Mouse (Mus musculus) midbrain, postnatal 0 days (tissue): ENCODE data around the gene Sf3b3. TPM values are rescaled to one million over a fixed set of nuclear protein-coding genes. Genes with fewer than 3 reads are reported as not detected.

Source experiments
- ATAC-seq: fragments of 200-750 bp; cut with Nextera tagmentation; 2 replicates; pipeline ENCODE4 v1.8.0; 2017; ENCODE audit warnings: moderate number of reproducible peaks, mild to moderate bottlenecking, moderate TSS enrichment, moderate library complexity; ENCODE audit not compliant: low FRiP score
- DNase-seq: peaks from one replicate; pipeline ENCODE4 v3.0.0-alpha.2; 2015; ENCODE audit warnings: low spot score
- H3K27ac ChIP-seq: fragments of 300-500 bp; sonication (generic); 2 replicates; pipeline ENCODE4 v1.5.1; 2014; ENCODE audit warnings: low read depth, mild to moderate bottlenecking, low read length, mixed read lengths
- H3K27me3 ChIP-seq: fragments of 300-500 bp; sonication (generic); 2 replicates; pipeline ENCODE4 v1.6.1; 2014; ENCODE audit warnings: low read length, control low read depth, mixed read lengths; ENCODE audit not compliant: insufficient read depth
- H3K36me3 ChIP-seq: fragments of 300-500 bp; sonication (generic); 2 replicates; pipeline ENCODE4 v1.6.1; 2014; ENCODE audit warnings: low read length, control low read depth, mixed read lengths; ENCODE audit not compliant: insufficient read depth
- H3K4me1 ChIP-seq: fragments of 300-500 bp; sonication (generic); 2 replicates; pipeline ENCODE4 v1.6.1; 2014; ENCODE audit warnings: mild to moderate bottlenecking, control low read depth, antibody characterized with exemption, low read length, mixed read lengths; ENCODE audit not compliant: insufficient read depth
- H3K4me2 ChIP-seq: fragments of 300-500 bp; sonication (generic); 2 replicates; pipeline ENCODE4 v1.6.1; 2014; ENCODE audit warnings: low read depth, mild to moderate bottlenecking, low read length, mixed read lengths; ENCODE audit not compliant: poor library complexity, severe bottlenecking
- H3K4me3 ChIP-seq: fragments of 300-500 bp; sonication (generic); 2 replicates; pipeline ENCODE4 v1.5.1; 2014; ENCODE audit warnings: low read depth, mild to moderate bottlenecking, low read length, moderate library complexity
- H3K9ac ChIP-seq: fragments of 300-500 bp; sonication (generic); replicated peaks from 2 replicates; pipeline ENCODE4 v1.6.1; 2014; ENCODE audit warnings: mild to moderate bottlenecking, low read length, moderate library complexity, mixed read lengths; ENCODE audit not compliant: poor library complexity, severe bottlenecking
- H3K9me3 ChIP-seq: fragments of 300-500 bp; sonication (generic); 2 replicates; pipeline ENCODE4 v1.6.1; 2016; ENCODE audit warnings: low read length, control low read depth
- CTCF ChIP-seq: IDR thresholded peaks from 2 replicates; pipeline ENCODE4 v1.5.1; 2016; ENCODE audit warnings: antibody characterized with exemption, mild to moderate bottlenecking
- WGBS: fragments of 180-500 bp; shearing (Covaris S2); extraction: QIAGEN DNeasy Blood & Tissue Kit; methylation state at CpG from one replicate; pipeline ENCODE4 v1.1.7; 2014; 5-methylcytosine and 5-hydroxymethylcytosine counted together
- polyA plus RNA-seq: library from polyadenylated mRNA; unstranded; fragments of >200 nt; fragmentation: Nextera tagmentation; extraction: Ambion mirVana; gene quantifications from 2 replicates; pipeline ENCODE4 v1.2.1, GENCODE M21; 2015
- total RNA-seq: library from RNA; depleted of rRNA; stranded (reverse); fragments of >200 nt; gene quantifications from 2 replicates; pipeline ENCODE4 v1.2.3, GENCODE M21; 2014

The Sf3b3 gene
- total and polyA plus RNA-seq, 2 experiments from 2014 or later, result 65.0 to 82.9 TPM

- no peak for ATAC-seq
- 10% methylated on average over 17 of the region's 17 CpGs for WGBS
These were observed 674 bp downstream of the Sf3b3 start for GRCm38 (mm10) chr8:110845821-110846404.

DNA sequence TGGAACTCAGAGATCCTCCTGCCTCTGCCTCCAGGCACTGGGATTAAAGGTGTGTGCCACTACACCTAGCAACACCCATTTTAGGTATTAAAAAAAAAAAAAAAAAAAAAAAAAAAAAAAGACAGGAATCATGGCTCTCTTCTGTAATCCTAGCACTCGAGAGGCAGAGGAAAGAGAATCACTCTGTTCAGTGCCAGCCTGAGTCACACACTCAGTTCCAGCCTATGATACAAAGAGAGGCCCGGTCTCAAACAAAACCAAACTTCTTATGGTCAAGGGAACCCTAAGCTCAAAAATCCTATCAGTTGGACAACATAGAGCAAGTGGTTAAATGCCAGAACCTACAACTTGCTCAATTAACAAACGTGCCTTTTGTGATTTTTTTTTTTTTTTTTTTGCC is 1.6 kb downstream of the Sf3b3 start:
- H3K27me3 ChIP-seq, result no peaks in the 10 kb centered on the region
- peaks cover 28% of the 10 kb centered on the region for H3K36me3 ChIP-seq
- H3K9me3 ChIP-seq, result no peaks in the 10 kb centered on the region
- H3K9ac ChIP-seq, result no peak overlapping the region
- DNase-seq (no peak), ATAC-seq (no peak)
- no peak overlapping the region for H3K4me2 ChIP-seq
- H3K4me3 ChIP-seq, result 0 out of 2 replicates have a peak overlapping the region, but pooled peaks have one; percentile 62
- no peak overlapping the region for H3K27ac ChIP-seq
- TF ChIP-seq CTCF, result no peak
- 74% methylated on average over 3 of the region's 3 CpGs for WGBS
- H3K4me1 ChIP-seq, result peaks cover 4% of the 10 kb centered on the region; the same call in 1 of the 2 replicates

More at GRCm38 (mm10) chr8:110845821-110846404, 674 bp downstream of the Sf3b3 start:
- peak overlapping the region; percentile 74 for H3K4me2 ChIP-seq
- no peak for TF ChIP-seq CTCF
- H3K27ac ChIP-seq, result peak overlapping the region; percentile 90
- peaks cover 4% of the 10 kb centered on the region; the same call in 1 of the 2 replicates for H3K4me1 ChIP-seq
- peak overlapping the region; percentile 62 for H3K4me3 ChIP-seq
- peaks cover 32% of the 10 kb centered on the region for H3K36me3 ChIP-seq
- no peaks in the 10 kb centered on the region for H3K9me3 ChIP-seq
- DNase-seq, result no peak
- H3K9ac ChIP-seq, result peak overlapping the region; percentile 77
- no peaks in the 10 kb centered on the region for H3K27me3 ChIP-seq

- no peak overlapping the region for H3K27ac ChIP-seq
- WGBS, result 88% methylated on average over 5 of the region's 5 CpGs
- H3K9me3 ChIP-seq, result no peaks in the 10 kb centered on the region
- no peaks in the 10 kb centered on the region for H3K27me3 ChIP-seq
- DNase-seq, result no peak
- H3K36me3 ChIP-seq, result peaks cover 36% of the 10 kb centered on the region
- peaks cover 4% of the 10 kb centered on the region; the same call in 1 of the 2 replicates for H3K4me1 ChIP-seq
- no peak overlapping the region for H3K4me2 ChIP-seq
- no peak overlapping the region for H3K9ac ChIP-seq
- no peak overlapping the region for H3K4me3 ChIP-seq
- no peak for ATAC-seq
- no peak for TF ChIP-seq CTCF
These were observed 3.4 kb downstream of the Sf3b3 start for GRCm38 (mm10) chr8:110843207-110843606.

DNA sequence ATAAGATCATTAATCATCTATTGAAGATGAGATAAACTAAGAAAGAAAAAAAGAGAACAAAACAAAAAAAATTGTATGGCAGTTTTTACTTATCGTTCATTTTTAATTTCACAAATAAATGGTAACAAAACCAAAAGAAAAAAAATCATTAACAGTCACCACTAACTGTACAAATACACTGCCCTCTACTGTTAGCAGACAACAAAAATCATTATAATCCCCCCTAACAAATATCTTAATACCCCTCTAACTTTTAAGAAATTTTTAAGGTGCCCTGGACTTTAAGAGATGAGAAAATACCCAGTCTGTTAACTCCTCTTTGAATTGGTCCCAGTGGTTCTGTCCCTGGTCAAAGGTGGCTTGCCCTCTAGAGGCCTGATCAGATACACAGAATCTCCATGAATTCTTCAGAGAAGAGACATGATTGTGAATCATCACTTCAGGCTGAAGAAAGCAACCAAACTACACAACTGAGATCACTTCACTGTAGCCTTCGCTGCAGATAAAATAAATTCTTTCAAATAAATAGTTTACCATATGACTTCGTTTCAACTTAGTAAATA is 4.5 kb downstream of the Sf3b3 start:
- H3K9ac ChIP-seq, result no peak overlapping the region
- H3K4me1 ChIP-seq, result 0 out of 2 replicates have a peak, but pooled peaks cover 4% of the 10 kb centered on the region
- H3K27ac ChIP-seq, result no peak overlapping the region
- DNase-seq (peak; percentile 16), ATAC-seq (no peak)
- H3K36me3 ChIP-seq, result peaks cover 46% of the 10 kb centered on the region
- TF ChIP-seq CTCF, result peak; percentile 30; the same call in 1 of the 2 replicates
- 91% methylated on average over 3 of the region's 3 CpGs for WGBS
- no peak overlapping the region for H3K4me3 ChIP-seq
- no peaks in the 10 kb centered on the region for H3K9me3 ChIP-seq
- H3K27me3 ChIP-seq, result no peaks in the 10 kb centered on the region
- H3K4me2 ChIP-seq, result no peak overlapping the region

- H3K9ac ChIP-seq, result no peak overlapping the region
- no peak overlapping the region for H3K4me3 ChIP-seq
- peaks cover 59% of the 10 kb centered on the region for H3K36me3 ChIP-seq
- no peaks in the 10 kb centered on the region for H3K27me3 ChIP-seq
- DNase-seq (no peak), ATAC-seq (no peak)
- no peaks in the 10 kb centered on the region for H3K9me3 ChIP-seq
- H3K4me1 ChIP-seq, result no peaks in the 10 kb centered on the region
- H3K27ac ChIP-seq, result no peak overlapping the region
- TF ChIP-seq CTCF, result no peak
- H3K4me2 ChIP-seq, result no peak overlapping the region
- 91% methylated on average over 3 of the region's 3 CpGs for WGBS
These were observed 14.6 kb downstream of the Sf3b3 start for GRCm38 (mm10) chr8:110831956-110832355.

DNA sequence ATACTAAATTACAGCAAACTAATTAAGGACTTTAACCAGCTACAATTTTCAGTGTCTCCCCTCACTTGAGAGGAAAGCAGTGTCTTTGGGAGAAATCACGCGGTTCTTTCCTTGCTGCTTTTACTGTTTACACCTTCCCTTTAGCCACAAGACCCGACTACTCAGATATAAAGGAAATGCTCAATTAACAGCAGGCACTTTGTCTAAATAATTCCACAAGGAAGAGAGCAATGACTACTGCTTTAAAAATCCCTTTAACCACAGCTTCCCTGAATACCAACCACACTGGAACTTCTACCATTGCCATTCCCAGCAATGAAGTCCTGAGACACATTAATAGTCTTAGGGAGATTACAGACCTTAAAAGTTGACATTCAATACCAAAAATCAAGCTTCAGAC is 18.1 kb downstream of the Sf3b3 start:
- no peak overlapping the region for H3K9ac ChIP-seq
- TF ChIP-seq CTCF, result no peak
- H3K9me3 ChIP-seq, result no peaks in the 10 kb centered on the region
- no peak overlapping the region for H3K27ac ChIP-seq
- 84% methylated on average over 3 of the region's 3 CpGs for WGBS
- DNase-seq (no peak), ATAC-seq (no peak)
- H3K36me3 ChIP-seq, result peaks cover 62% of the 10 kb centered on the region
- no peak overlapping the region for H3K4me2 ChIP-seq
- no peak overlapping the region for H3K4me3 ChIP-seq
- no peaks in the 10 kb centered on the region for H3K4me1 ChIP-seq
- H3K27me3 ChIP-seq, result no peaks in the 10 kb centered on the region
